Mouse (Mus musculus) gonadal fat pad, adult 2 months (tissue): ENCODE results near the gene Alg14. TPM values are rescaled to one million over a fixed set of nuclear protein-coding genes. Genes with fewer than 3 reads are reported as not detected.

Experiments
- DNase-seq: peaks from one replicate; pipeline ENCODE4 v3.0.0-alpha.2; 2012; ENCODE audit warnings: low read depth
- polyA plus RNA-seq: library from polyadenylated mRNA; depleted of rRNA; stranded (reverse); fragments of >200 nt; gene quantifications from 2 replicates; pipeline ENCODE4 v1.2.3, GENCODE M21; 2012

Gene Alg14
- polyA plus RNA-seq, 1 experiment, result 21.4 TPM

GRCm38 (mm10) chr3:121279679-121280078 lies 11.9 kb upstream of the Alg14 start:
- no peak for DNase-seq

GRCm38 (mm10) chr3:121282998-121283397 lies 8.6 kb upstream of the Alg14 start, which contains the start of gene Tmem56:
TSS of gene Tmem56 (minus strand) at chr3:121283098.
- DNase-seq, result no peak

DNA sequence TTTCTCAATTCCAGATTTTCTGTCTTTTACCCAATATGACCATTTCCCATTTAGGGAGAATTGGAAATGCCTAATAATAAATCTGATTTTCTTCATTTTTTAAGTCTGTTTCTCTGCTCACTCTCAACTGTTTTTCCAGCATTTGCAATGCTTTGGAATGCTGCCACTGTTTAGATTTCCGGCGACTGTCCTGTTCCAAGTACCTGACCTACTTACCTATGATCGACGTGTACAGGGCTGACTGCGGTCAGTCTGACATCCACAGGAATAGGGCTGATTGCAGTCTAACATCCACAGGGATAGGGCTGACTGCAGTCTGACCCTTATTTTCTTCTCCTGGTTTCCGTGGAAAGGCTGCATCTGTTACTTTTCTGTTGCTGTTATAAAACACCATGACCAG lies 6.4 kb upstream of the Alg14 start:
- DNase-seq, result no peak

GRCm38 (mm10) chr3:121287151-121287550 lies 4.4 kb upstream of the Alg14 start:
- no peak for DNase-seq

GRCm38 (mm10) chr3:121290681-121291080 lies 892 bp upstream of the Alg14 start:
- DNase-seq, result no peak

GRCm38 (mm10) chr3:121291225-121291559 lies 381 bp upstream of the Alg14 start:
- no peak for DNase-seq

DNA sequence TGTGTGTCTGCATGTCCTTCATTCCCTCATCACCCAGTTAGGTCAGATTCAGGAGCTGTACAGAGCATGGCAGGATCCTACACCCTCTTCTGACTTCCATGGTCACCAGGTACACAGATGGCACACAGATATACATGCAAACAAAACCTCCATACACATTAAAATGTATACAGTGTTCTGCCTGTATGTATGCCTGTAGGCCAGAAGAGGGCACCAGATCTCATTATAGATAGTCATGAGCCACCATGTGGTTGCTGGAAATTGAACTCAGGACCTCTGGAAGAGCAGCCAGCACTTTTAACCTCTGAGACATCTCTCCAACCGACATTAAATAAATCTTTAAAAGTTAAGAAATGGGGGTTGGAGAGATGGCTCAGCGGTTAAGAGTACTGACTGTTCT lies 2.6 kb downstream of the Alg14 start:
- no peak for DNase-seq

DNA sequence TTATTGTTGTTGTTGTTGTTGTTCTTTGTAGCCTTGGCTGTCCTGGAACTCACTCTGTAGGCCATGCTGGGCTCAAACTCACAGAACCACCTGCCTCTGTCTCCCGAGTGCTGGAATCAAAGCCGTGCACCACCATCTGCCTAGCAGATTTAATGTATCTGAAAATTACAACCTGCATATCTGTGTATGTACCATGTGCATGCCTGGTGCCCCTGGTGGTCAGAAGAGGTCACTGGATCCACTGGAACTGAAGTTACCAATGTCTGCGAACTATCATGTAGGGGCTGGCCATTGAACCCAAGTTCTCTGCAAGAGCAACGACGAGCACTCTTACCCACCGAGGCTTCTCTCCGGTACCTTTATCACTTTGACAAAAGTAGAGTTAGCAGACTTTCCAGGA lies 15.1 kb downstream of the Alg14 start:
- no peak for DNase-seq

DNA sequence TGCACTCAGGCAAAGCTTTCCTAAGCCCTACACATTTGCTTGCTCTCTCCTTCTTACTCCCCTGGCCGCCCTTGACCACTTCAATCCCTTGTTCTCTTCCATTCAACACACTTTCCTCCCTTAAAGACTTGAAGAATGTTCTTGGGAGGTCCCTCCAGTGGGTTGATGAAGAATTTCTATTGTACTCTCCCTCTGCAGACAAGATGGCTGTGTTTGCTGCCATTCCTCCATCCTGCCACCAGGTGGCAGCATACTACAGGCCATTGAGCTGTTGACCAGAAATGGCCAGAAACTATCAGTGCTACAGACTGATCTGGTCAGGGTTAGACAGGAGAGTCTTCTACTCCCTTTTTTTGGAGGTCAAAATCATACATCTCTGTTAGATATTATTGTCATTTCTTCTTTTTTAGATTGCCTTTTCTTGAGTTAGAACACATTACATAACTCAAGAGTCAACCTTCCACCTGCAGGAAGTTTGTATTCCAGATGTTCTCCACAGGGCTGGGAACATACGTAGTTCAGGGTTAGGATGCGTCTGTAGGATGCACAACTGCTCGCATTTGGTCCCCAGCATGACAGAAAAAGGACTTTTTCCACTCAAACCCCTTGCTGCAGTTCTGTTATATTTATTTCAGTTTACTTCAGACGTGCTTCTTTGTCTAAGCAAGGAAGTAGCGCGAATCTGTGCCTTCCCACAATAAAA lies 16.1 kb downstream of the Alg14 start:
- no peak for DNase-seq

- no peak for DNase-seq
Measured at GRCm38 (mm10) chr3:121308935-121309334, 17.4 kb downstream of the Alg14 start.

DNA sequence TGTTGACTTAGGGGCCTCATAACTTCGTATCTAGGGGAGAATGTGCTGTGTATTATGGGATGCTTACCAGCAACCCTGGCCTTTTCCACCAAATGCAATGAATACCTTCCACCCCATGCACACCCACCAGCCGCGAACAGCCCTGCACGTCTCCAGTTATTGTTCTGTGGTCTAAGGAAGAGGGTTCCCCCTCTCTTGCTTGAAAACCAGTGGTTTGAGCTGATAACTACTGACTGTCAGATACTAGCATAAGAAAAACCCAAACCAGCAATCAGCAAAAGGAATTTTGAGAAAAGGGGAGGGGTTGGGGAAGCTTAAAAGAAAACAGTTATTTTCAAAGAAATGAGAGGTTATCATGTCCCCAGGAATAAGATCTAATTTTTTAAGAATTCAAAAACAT lies 17.9 kb downstream of the Alg14 start:
- no peak for DNase-seq

- DNase-seq, result no peak
Measured at GRCm38 (mm10) chr3:121309896-121310714, 18.5 kb downstream of the Alg14 start.

DNA sequence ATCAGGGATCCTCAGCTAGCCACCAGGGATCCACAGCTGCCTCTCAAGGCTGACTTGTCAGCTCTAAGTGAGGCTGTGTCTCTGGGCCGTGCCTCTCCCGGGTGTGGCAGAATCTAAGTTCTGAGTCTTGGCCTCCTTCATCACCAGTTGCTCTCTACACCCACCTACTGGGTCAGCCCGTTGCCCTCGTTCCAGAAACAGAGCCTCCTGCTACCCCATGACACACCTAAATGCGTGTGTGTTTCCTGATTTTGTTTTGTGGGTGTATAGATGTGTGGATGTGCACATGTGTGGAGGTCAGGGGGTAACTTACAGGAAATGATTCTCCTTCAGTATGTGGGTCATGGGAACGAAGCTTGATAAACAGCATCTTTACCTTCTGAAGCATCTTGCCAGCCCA lies 20.9 kb downstream of the Alg14 start:
- no peak for DNase-seq

DNA sequence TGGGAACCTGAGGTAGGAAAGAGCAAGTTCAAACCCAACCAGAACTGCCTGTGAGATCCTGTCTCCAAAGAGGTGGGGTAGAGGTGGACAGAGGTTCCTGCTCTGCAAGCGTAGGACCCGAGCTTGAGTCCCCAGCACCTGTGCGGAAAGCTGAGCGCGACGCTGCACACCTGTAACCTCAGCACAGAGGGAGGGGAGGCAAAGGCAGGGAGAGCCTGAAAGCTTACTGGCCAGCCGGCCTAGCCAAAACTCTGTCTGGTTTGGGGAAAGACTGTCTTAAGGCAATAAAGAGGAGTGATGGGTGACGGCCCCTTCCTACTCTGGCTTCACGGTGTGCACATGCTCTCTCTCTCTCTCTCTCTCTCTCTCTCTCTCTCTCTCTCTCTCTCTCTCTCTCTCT lies 21.4 kb downstream of the Alg14 start:
- no peak for DNase-seq

DNA sequence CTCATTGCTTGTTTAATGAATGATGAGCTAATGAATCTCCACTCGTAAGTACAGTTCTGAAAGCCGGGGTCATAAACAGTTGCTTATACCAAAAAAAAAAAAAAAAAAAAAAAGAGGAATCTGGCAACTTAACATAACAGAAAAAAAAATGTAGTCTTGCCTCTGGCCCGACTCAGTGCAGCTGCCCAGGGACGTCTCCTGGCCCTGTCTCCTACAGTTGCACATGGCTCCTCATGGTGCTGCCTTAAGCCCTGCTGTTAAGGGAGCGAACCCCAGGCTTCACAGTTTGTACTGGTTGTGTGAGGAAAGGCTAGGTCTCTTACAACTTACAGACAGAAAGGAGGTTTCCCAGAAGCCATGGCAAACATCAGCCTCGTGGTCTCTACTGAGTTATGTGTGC lies 22.6 kb downstream of the Alg14 start:
- DNase-seq, result no peak

- no peak for DNase-seq
Measured at GRCm38 (mm10) chr3:121315498-121315897, 23.9 kb downstream of the Alg14 start.

- DNase-seq, result no peak
Measured at GRCm38 (mm10) chr3:121319906-121320305, 28.3 kb downstream of the Alg14 start.

DNA sequence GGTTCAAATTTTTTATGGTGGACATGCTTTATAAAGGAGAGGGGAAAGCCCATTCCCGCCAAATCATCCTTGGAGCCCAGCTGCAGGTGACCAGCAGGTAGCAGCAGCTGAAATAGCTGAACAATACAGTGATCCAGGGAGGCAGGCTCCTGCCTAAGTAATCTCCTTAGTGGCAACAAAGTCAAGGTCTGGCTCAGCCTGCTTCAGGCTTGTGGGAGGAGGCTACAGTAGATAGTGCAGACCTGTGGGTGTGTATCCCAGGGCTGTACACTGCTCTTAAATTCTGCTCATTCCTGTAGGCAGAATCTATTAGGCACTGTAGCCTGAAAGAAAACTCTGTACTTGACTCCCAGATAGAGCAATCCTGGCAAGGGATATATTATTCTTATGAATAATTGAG lies 29.3 kb downstream of the Alg14 start:
- peak; percentile 41 for DNase-seq

- DNase-seq, result no peak
Measured at GRCm38 (mm10) chr3:121323371-121323770, 31.8 kb downstream of the Alg14 start.

GRCm38 (mm10) chr3:121327406-121327805 lies 35.8 kb downstream of the Alg14 start:
- no peak for DNase-seq

DNA sequence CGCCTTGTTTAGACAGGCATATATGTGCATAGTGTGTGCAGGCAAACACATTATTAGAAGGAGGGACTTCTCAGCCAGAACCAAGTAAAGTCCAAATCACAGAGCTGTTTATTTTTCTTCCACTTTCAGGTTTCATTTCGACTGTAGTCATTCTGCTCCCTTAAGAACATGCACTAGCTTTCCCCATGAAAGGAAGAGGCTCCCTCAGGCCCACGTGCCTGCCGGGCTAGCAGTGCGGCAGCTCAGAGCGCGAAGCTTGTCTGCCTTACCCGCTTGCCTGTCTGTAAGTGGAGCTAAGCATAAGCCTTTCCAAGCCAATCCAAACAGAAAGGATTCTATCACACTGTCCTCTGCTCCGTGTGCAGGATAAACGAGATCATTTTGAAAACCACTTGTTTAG lies 38.1 kb downstream of the Alg14 start:
- DNase-seq, result no peak

DNA sequence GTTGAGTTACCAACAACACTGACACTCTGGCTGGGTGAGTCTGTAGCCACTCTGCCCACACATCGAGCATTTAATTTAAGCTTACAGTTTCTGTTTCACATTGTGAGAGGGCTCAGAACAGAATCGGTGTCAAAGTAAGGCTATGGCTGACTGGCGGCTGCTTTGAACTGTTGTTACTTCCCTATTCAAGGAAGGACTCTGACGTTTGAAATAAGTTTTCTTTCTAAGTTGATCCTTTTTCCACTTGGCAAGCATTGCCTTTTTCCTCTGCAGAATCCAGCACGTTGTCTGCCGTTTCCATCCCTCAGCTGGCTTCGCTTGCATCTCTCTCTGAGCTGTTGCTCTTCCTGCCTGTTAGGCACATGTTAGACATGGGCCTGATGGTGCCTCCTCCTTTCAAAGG lies 38.7 kb downstream of the Alg14 start:
- DNase-seq, result no peak

DNA sequence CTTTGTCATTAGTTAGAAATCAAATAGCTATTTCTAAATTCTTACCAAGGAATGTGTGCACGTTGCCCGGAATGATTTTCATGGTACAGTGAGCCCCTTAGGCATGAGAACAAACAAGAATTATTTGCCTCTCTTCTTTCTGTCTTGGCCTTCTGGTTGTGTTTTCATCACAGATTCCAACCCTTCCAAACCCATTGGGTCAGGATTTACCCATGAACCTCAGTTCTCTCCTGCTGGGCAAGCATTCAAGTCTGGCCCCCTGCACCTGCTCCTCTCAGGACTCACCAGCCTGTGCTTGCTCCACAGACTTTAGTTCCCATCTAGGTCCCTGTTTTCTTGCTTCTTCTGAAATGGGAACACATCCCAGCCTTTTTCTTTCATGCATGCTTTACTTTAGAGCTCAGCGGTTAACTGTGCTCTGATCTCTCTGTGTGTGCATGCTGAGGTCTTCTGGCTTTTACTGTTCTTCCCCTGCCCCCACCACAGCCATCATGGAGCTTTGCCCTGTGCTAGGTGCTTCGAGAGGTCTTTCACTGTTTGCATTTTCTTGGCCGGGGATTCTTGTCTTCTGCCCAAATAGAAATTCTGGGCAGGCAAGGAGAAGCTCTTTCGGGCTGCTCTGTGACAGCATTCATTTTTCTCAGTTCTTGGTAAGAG lies 44.8 kb downstream of the Alg14 start:
- DNase-seq, result no peak
